9 mouse cellular contexts compared by ENCODE assay signal in genomic region chr15:102370727-102371126, GRCm38 (mm10). TPM values are rescaled to one million over a fixed set of nuclear protein-coding genes. Genes with fewer than 3 reads are reported as not detected.
A peak's percentile ranks its signal among the peaks of the same experiment; 100 is the strongest.
DNase-seq lines count a peak whose midpoint lies in the region; ATAC-seq and TF ChIP-seq lines count a peak whose summit lies in the region.
"Had no signal": no experiment of that assay in that cellular context is flagged by ENCODE, and none has a peak within 500 bp of the region (broad histone marks: within the 10 kb centered on the region; RNA-seq: fewer than 3 reads in every experiment).

No protein-coding gene starts in this region.

- no peak for TF ChIP-seq CTCF in ES-Bruce4 (IDR thresholded peaks at IDR 0.05; ENCODE audit: low read depth, low read length)

- ATAC-seq in heart, embryonic 15.5 days (replicated peaks; ENCODE audit: insufficient number of reproducible peaks, insufficient read depth, low FRiP score, low read depth) = no peak; the same call in 1 of the 2 replicates
- peak; percentile 54 for ATAC-seq in embryonic facial prominence, embryonic 12.5 days (ENCODE audit: insufficient number of reproducible peaks, insufficient read depth, low FRiP score, low TSS enrichment)
- ATAC-seq in limb, embryonic 13.5 days (ENCODE audit: low FRiP score, low read depth) = peak; percentile 88

- no peak overlapping the region for H3K27ac ChIP-seq in heart, embryonic 15.5 days
- H3K27ac ChIP-seq in ES-Bruce4 (ENCODE audit: insufficient read depth, low read length) = no peak overlapping the region
- peak overlapping the region; percentile 37 for H3K27ac ChIP-seq in embryonic facial prominence, embryonic 12.5 days
- peak overlapping the region; percentile 18; the same call in 1 of the 2 replicates for H3K27ac ChIP-seq in limb, embryonic 13.5 days

- 0 out of 2 replicates have a peak overlapping the region, but pooled peaks have one; percentile 8 for H3K9ac ChIP-seq in heart, embryonic 15.5 days
- H3K9ac ChIP-seq in ES-Bruce4 (ENCODE audit: low read depth, poor library complexity, severe bottlenecking) = peak overlapping the region; percentile 19
- H3K9ac ChIP-seq in embryonic facial prominence, embryonic 12.5 days = peak overlapping the region; percentile 36
- H3K9ac ChIP-seq in limb, embryonic 13.5 days = peak overlapping the region; percentile 43

- no peak overlapping the region for H3K4me3 ChIP-seq in heart, embryonic 15.5 days
- H3K4me3 ChIP-seq in ES-Bruce4 (ENCODE audit: low read depth, low read length) = peak overlapping the region; percentile 6
- peak overlapping the region; percentile 6; the same call in 1 of the 2 replicates for H3K4me3 ChIP-seq in embryonic facial prominence, embryonic 12.5 days
- H3K4me3 ChIP-seq in limb, embryonic 13.5 days = peak overlapping the region; percentile 20

- H3K36me3 ChIP-seq in heart, embryonic 15.5 days = no peaks in the 10 kb centered on the region
- no peaks in the 10 kb centered on the region for H3K36me3 ChIP-seq in ES-Bruce4 (ENCODE audit: control insufficient read depth, insufficient read depth, low read length, poor library complexity, severe bottlenecking)
- no peaks in the 10 kb centered on the region for H3K36me3 ChIP-seq in embryonic facial prominence, embryonic 12.5 days
- H3K36me3 ChIP-seq in limb, embryonic 13.5 days = no peaks in the 10 kb centered on the region

- H3K27me3 ChIP-seq in heart, embryonic 15.5 days = peaks cover 36% of the 10 kb centered on the region
- no peaks in the 10 kb centered on the region for H3K27me3 ChIP-seq in ES-Bruce4 (ENCODE audit: control insufficient read depth, insufficient read depth, low read length, poor library complexity, severe bottlenecking)
- 0 out of 2 replicates have a peak, but pooled peaks cover 6% of the 10 kb centered on the region for H3K27me3 ChIP-seq in embryonic facial prominence, embryonic 12.5 days
- H3K27me3 ChIP-seq in limb, embryonic 13.5 days = peaks cover 1% of the 10 kb centered on the region; the same call in 1 of the 2 replicates

- H3K4me1 ChIP-seq in heart, embryonic 15.5 days (replicated peaks) = peaks cover 21% of the 10 kb centered on the region
- peaks cover 4% of the 10 kb centered on the region for H3K4me1 ChIP-seq in ES-Bruce4 (ENCODE audit: control insufficient read depth, insufficient read depth, low read length)
- peaks cover 30% of the 10 kb centered on the region for H3K4me1 ChIP-seq in embryonic facial prominence, embryonic 12.5 days
- peaks cover 32% of the 10 kb centered on the region for H3K4me1 ChIP-seq in limb, embryonic 13.5 days

- 11% methylated on average over 10 of the region's 10 CpGs for WGBS in heart, embryonic 15.5 days
- WGBS in embryonic facial prominence, embryonic 12.5 days = 3% methylated on average over 10 of the region's 10 CpGs
- WGBS in limb, embryonic 13.5 days = under 1% methylated on average over 10 of the region's 10 CpGs

- H3K4me2 ChIP-seq in heart, embryonic 15.5 days = peak overlapping the region; percentile 38
- peak overlapping the region; percentile 40 for H3K4me2 ChIP-seq in embryonic facial prominence, embryonic 12.5 days (replicated peaks)
- H3K4me2 ChIP-seq in limb, embryonic 13.5 days (replicated peaks) = peak overlapping the region; percentile 53

- no peaks in the 10 kb centered on the region for H3K9me3 ChIP-seq in heart, embryonic 15.5 days (replicated peaks)
- no peaks in the 10 kb centered on the region for H3K9me3 ChIP-seq in ES-Bruce4 (replicated peaks; ENCODE audit: control insufficient read depth, insufficient read depth, low read length, poor library complexity, severe bottlenecking)
- no peaks in the 10 kb centered on the region for H3K9me3 ChIP-seq in embryonic facial prominence, embryonic 12.5 days
- H3K9me3 ChIP-seq in limb, embryonic 13.5 days = no peaks in the 10 kb centered on the region
- H3K9me3 ChIP-seq: megakaryocyte, embryonic 14.5 days had no signal

- TF ChIP-seq EP300 in ES-Bruce4 (IDR thresholded peaks at IDR 0.05; ENCODE audit: insufficient read depth, low read depth, low read length) = 0 out of 2 replicates have a peak, but pooled peaks have one; percentile 6

- no peak for TF ChIP-seq POLR2A in ES-Bruce4 (IDR thresholded peaks at IDR 0.05; ENCODE audit: insufficient read depth, low read length)

- no peak for DNase-seq in heart, postnatal 4 days
- DNase-seq in spleen, adult 12 weeks (ENCODE audit: low spot score) = no peak
- no peak for DNase-seq in layer of hippocampus, postnatal 36 days
- no peak for DNase-seq in right cerebral cortex, postnatal 36 days (ENCODE audit: low spot score in 2 of 2)

RNA-seq across cellular contexts. Expression of gene Sp7, which starts 3.7 kb away (rescaled TPM):
- 0.15 and 0.22 TPM in 2 replicates for polyA plus RNA-seq in heart, embryonic 15.5 days (2015; fragmentation: Nextera tagmentation; extraction: Ambion mirVana)
- not detected for total RNA-seq in heart, postnatal 4 days (2021)
- polyA plus RNA-seq in ES-Bruce4 (2011; ENCODE audit: insufficient read depth, insufficient read length, low read depth, missing spikeins) = not detected in 2 replicates
- 8.5 and 9.4 TPM in 2 replicates for polyA plus RNA-seq in embryonic facial prominence, embryonic 12.5 days (2016; fragmentation: Nextera tagmentation; extraction: Ambion mirVana)
- polyA plus RNA-seq in limb, embryonic 13.5 days (2015; fragmentation: Nextera tagmentation; extraction: Ambion mirVana) = 6.0 and 7.4 TPM in 2 replicates
- under 1 TPM; 0.38 to 0.57 TPM for total RNA-seq in layer of hippocampus, postnatal 36 days (2021)

RNA-seq across cellular contexts. Expression of gene Aaas, which starts 20.2 kb away (rescaled TPM):
- 39.1 and 52.4 TPM in 2 replicates for polyA plus RNA-seq in heart, embryonic 15.5 days (2015; fragmentation: Nextera tagmentation; extraction: Ambion mirVana)
- 10 to 100 TPM; 29.2 to 30.0 TPM for total RNA-seq in heart, postnatal 4 days (2021)
- 196 and 252 TPM in 2 replicates for polyA plus RNA-seq in ES-Bruce4 (2011; ENCODE audit: insufficient read depth, insufficient read length, low read depth, missing spikeins)
- 78.4 and 89.3 TPM in 2 replicates for polyA plus RNA-seq in embryonic facial prominence, embryonic 12.5 days (2016; fragmentation: Nextera tagmentation; extraction: Ambion mirVana)
- 75.9 and 76.6 TPM in 2 replicates for polyA plus RNA-seq in limb, embryonic 13.5 days (2015; fragmentation: Nextera tagmentation; extraction: Ambion mirVana)
- total RNA-seq in layer of hippocampus, postnatal 36 days (2021) = 10 to 100 TPM; 21.4 to 24.2 TPM

RNA-seq across cellular contexts. Expression of gene Sp1, which starts 35.2 kb away (rescaled TPM):
- polyA plus RNA-seq in heart, embryonic 15.5 days (2015; fragmentation: Nextera tagmentation; extraction: Ambion mirVana) = 4.7 and 5.0 TPM in 2 replicates
- 10 to 100 TPM; 55.5 to 74.3 TPM for total RNA-seq in heart, postnatal 4 days (2021)
- 103 and 106 TPM in 2 replicates for polyA plus RNA-seq in ES-Bruce4 (2011; ENCODE audit: insufficient read depth, insufficient read length, low read depth, missing spikeins)
- 12.0 TPM in 2 replicates for polyA plus RNA-seq in embryonic facial prominence, embryonic 12.5 days (2016; fragmentation: Nextera tagmentation; extraction: Ambion mirVana)
- polyA plus RNA-seq in limb, embryonic 13.5 days (2015; fragmentation: Nextera tagmentation; extraction: Ambion mirVana) = 11.6 and 12.0 TPM in 2 replicates
- total RNA-seq in layer of hippocampus, postnatal 36 days (2021) = 10 to 100 TPM; 22.4 to 23.1 TPM

RNA-seq across cellular contexts. Expression of gene Myg1, which starts 39.2 kb away (rescaled TPM):
- polyA plus RNA-seq in heart, embryonic 15.5 days (2015; fragmentation: Nextera tagmentation; extraction: Ambion mirVana) = 47.9 and 69.2 TPM in 2 replicates
- total RNA-seq in heart, postnatal 4 days (2021) = 10 to 100 TPM; 31.8 to 37.3 TPM
- 38.6 and 48.8 TPM in 2 replicates for polyA plus RNA-seq in ES-Bruce4 (2011; ENCODE audit: insufficient read depth, insufficient read length, low read depth, missing spikeins)
- polyA plus RNA-seq in embryonic facial prominence, embryonic 12.5 days (2016; fragmentation: Nextera tagmentation; extraction: Ambion mirVana) = 113 and 114 TPM in 2 replicates
- polyA plus RNA-seq in limb, embryonic 13.5 days (2015; fragmentation: Nextera tagmentation; extraction: Ambion mirVana) = 110 and 116 TPM in 2 replicates
- total RNA-seq in layer of hippocampus, postnatal 36 days (2021) = 10 to 100 TPM; 65.9 to 69.8 TPM

RNA-seq across cellular contexts. Expression of gene Pfdn5, which starts 44.8 kb away (rescaled TPM):
- polyA plus RNA-seq in heart, embryonic 15.5 days (2015; fragmentation: Nextera tagmentation; extraction: Ambion mirVana) = 261 and 296 TPM in 2 replicates
- total RNA-seq in heart, postnatal 4 days (2021) = 100 to 1,000 TPM; 334 to 351 TPM
- 233 and 309 TPM in 2 replicates for polyA plus RNA-seq in ES-Bruce4 (2011; ENCODE audit: insufficient read depth, insufficient read length, low read depth, missing spikeins)
- polyA plus RNA-seq in embryonic facial prominence, embryonic 12.5 days (2016; fragmentation: Nextera tagmentation; extraction: Ambion mirVana) = 433 and 448 TPM in 2 replicates
- polyA plus RNA-seq in limb, embryonic 13.5 days (2015; fragmentation: Nextera tagmentation; extraction: Ambion mirVana) = 431 and 451 TPM in 2 replicates
- 100 to 1,000 TPM; 400 to 436 TPM for total RNA-seq in layer of hippocampus, postnatal 36 days (2021)

Comparison
In these comparisons a context has a peak if more than half of its experiments do, and no peak if none do; other contexts are left out.
1. H3K27ac ChIP-seq: peak in embryonic facial prominence, embryonic 12.5 days (single experiment) and limb, embryonic 13.5 days (single experiment); none in heart, embryonic 15.5 days (single experiment) and ES-Bruce4 (single experiment).
2. Peak in every context shown above with its lines, with median percentiles within 50 percentile points of each other: H3K4me2 ChIP-seq and H3K9ac ChIP-seq.